Mouse (Mus musculus) heart, postnatal 4 days (tissue): ENCODE data around the gene 5830473C10Rik. TPM values are rescaled to one million over a fixed set of nuclear protein-coding genes. Genes with fewer than 3 reads are reported as not detected.

ENCODE experiments used
- total RNA-seq, 2 experiments: library from RNA; stranded (reverse); gene quantifications; 2 replicates each; pipeline ENCODE4 v1.2.3; 2021

Gene 5830473C10Rik
- total RNA-seq, 2 experiments from 2014 or later: not detected

Other genes starting within 250 kb of the 5830473C10Rik start
- gene Ankrd17, start 194.5 kb upstream of the 5830473C10Rik start, total RNA-seq: 10 to 100 TPM; 85.7 to 88.5 TPM
- gene Gm9958, start 193.9 kb upstream of the 5830473C10Rik start, total RNA-seq: 1 to 10 TPM in 1 of 2 experiments, under 1 TPM in 1; 0.81 to 1.8 TPM
- 1 to 10 TPM; 2.3 to 4.0 TPM for gene Alb, start 100.2 kb upstream of the 5830473C10Rik start, total RNA-seq
- 1 to 10 TPM in 1 of 2 experiments, under 1 TPM in 1; 0.56 to 1.3 TPM for gene Afp, start 70.4 kb upstream of the 5830473C10Rik start, total RNA-seq
- not detected for gene Afm, start 42.2 kb upstream of the 5830473C10Rik start, total RNA-seq
- gene Rassf6, start 79.5 kb downstream of the 5830473C10Rik start, total RNA-seq: under 1 TPM; 0.17 to 0.23 TPM
- not detected for gene Cxcl5, start 198.3 kb downstream of the 5830473C10Rik start, total RNA-seq
- 1 to 10 TPM; 1.7 to 2.9 TPM for gene Ppbp, start 207.4 kb downstream of the 5830473C10Rik start, total RNA-seq
- gene Pf4, start 211.3 kb downstream of the 5830473C10Rik start, total RNA-seq: 10 to 100 TPM; 21.6 to 22.8 TPM
- not detected for gene Cxcl3, start 225.0 kb downstream of the 5830473C10Rik start, total RNA-seq
- gene Cxcl15, start 233.4 kb downstream of the 5830473C10Rik start, total RNA-seq: not detected